Mouse (Mus musculus): ENCODE data around the gene Dscaml1. TPM values are rescaled to one million over a fixed set of nuclear protein-coding genes. Genes with fewer than 3 reads are reported as not detected.

The Dscaml1 gene
- total and polyA plus RNA-seq, 3 experiments: not detected

GRCm38 (mm10) chr9:45470746-45471471 lies 44.5 kb downstream of the Dscaml1 start:
- Histone ChIP-seq H3K79me2 (ENCODE audit: control insufficient read depth, insufficient read depth, low read length, poor library complexity) (no peaks in the 10 kb centered on the region), H3K9ac (ENCODE audit: control insufficient read depth, low read depth, low read length, poor library complexity, severe bottlenecking) (no peak overlapping the region), H3K4me1 (ENCODE audit: control insufficient read depth in 1 of 2, insufficient read depth in 2 of 2, low read length in 2 of 2) (no peaks in the 10 kb centered on the region), H3K27ac (ENCODE audit: control insufficient read depth, low read depth, low read length) (no peak overlapping the region), H3K4me3 (ENCODE audit: control insufficient read depth in 1 of 2, insufficient read depth in 1 of 2, low read depth in 2 of 2, low read length in 2 of 2) (no peak overlapping the region), H3K9me3 (replicated peaks; ENCODE audit: insufficient read depth, low read length) (no peaks in the 10 kb centered on the region), H3K27me3 (ENCODE audit: control insufficient read depth in 1 of 2, insufficient read depth in 2 of 2, low read length in 2 of 2) (peaks cover 0 to 2% of the 10 kb centered on the region in 2 experiments; a peak in 1 of 4 replicates), H3K36me3 (ENCODE audit: control insufficient read depth in 1 of 2, insufficient read depth in 2 of 2, low read length in 2 of 2) (no peaks in the 10 kb centered on the region)
- no peak for DNase-seq (ENCODE audit: low read depth, low spot score)
- no peak for TF ChIP-seq RCOR1 (IDR thresholded peaks at IDR 0.05; ENCODE audit: low read depth, low read length)
- TF ChIP-seq POLR2A (IDR thresholded peaks at IDR 0.05; ENCODE audit: control insufficient read depth in 1 of 2, insufficient read depth in 1 of 2, low read depth in 1 of 2, low read length in 2 of 2, poor library complexity in 1 of 2): no peak
- no peak for TF ChIP-seq SIN3A (IDR thresholded peaks at IDR 0.05; ENCODE audit: low read length)
- TF ChIP-seq GABPA (IDR thresholded peaks at IDR 0.05; ENCODE audit: low read depth, low read length): no peak
- TF ChIP-seq MAFK (IDR thresholded peaks at IDR 0.05; ENCODE audit: borderline replicate concordance, low read depth, low read length): no peak
- no peak for TF ChIP-seq ZNF384 (IDR thresholded peaks at IDR 0.05; ENCODE audit: low read depth, low read length)
- no peak for TF ChIP-seq MXI1 (IDR thresholded peaks at IDR 0.05; ENCODE audit: low read depth, low read length)
- no peak for TF ChIP-seq CHD1 (IDR thresholded peaks at IDR 0.05; ENCODE audit: low read depth, low read length)
- no peak for TF ChIP-seq TBP (IDR thresholded peaks at IDR 0.05; ENCODE audit: low read depth, low read length)
- TF ChIP-seq ETS1 (IDR thresholded peaks at IDR 0.05; ENCODE audit: low read depth, low read length): no peak
- no peak for TF ChIP-seq EP300 (IDR thresholded peaks at IDR 0.05; ENCODE audit: low read depth in 1 of 2, low read length in 2 of 2)
- no peak for TF ChIP-seq ELF1 (IDR thresholded peaks at IDR 0.05; ENCODE audit: low read depth, low read length)
- no peak for TF ChIP-seq MAX (IDR thresholded peaks at IDR 0.05; ENCODE audit: low read length)
- no peak for TF ChIP-seq NELFE (IDR thresholded peaks at IDR 0.05; ENCODE audit: low read depth, low read length)

GRCm38 (mm10) chr9:45471691-45472090 lies 45.3 kb downstream of the Dscaml1 start:
- DNase-seq (ENCODE audit: low read depth, low spot score): no peak
- H3K4me1 ChIP-seq (ENCODE audit: control insufficient read depth in 1 of 2, insufficient read depth in 2 of 2, low read length in 2 of 2): no peaks in the 10 kb centered on the region
- H3K36me3 ChIP-seq (ENCODE audit: control insufficient read depth in 1 of 2, insufficient read depth in 2 of 2, low read length in 2 of 2): no peaks in the 10 kb centered on the region
- no peak overlapping the region for H3K9ac ChIP-seq (ENCODE audit: control insufficient read depth, low read depth, low read length, poor library complexity, severe bottlenecking)
- H3K27ac ChIP-seq (ENCODE audit: control insufficient read depth, low read depth, low read length): no peak overlapping the region
- H3K4me3 ChIP-seq (ENCODE audit: control insufficient read depth in 1 of 2, insufficient read depth in 1 of 2, low read depth in 2 of 2, low read length in 2 of 2): no peak overlapping the region
- H3K27me3 ChIP-seq (ENCODE audit: control insufficient read depth in 1 of 2, insufficient read depth in 2 of 2, low read length in 2 of 2): no peaks in the 10 kb centered on the region; a peak in 1 of 4 replicates
- TF ChIP-seq POLR2A (IDR thresholded peaks at IDR 0.05; ENCODE audit: control insufficient read depth in 1 of 2, insufficient read depth in 1 of 2, low read depth in 1 of 2, low read length in 2 of 2, poor library complexity in 1 of 2): no peak
- TF ChIP-seq MAX (IDR thresholded peaks at IDR 0.05; ENCODE audit: low read length): no peak
- no peak for TF ChIP-seq BHLHE40 (IDR thresholded peaks at IDR 0.05; ENCODE audit: borderline replicate concordance, low read depth, low read length)
- no peak for TF ChIP-seq RAD21 (IDR thresholded peaks at IDR 0.05; ENCODE audit: low read depth, low read length)
- TF ChIP-seq GABPA (IDR thresholded peaks at IDR 0.05; ENCODE audit: low read depth, low read length): no peak
- no peak for TF ChIP-seq TAL1 (IDR thresholded peaks at IDR 0.05; ENCODE audit: low read length)
- no peak for TF ChIP-seq E2F4 (IDR thresholded peaks at IDR 0.05; ENCODE audit: borderline replicate concordance, low read depth, low read length)
- TF ChIP-seq NRF1 (IDR thresholded peaks at IDR 0.05; ENCODE audit: insufficient read depth, low read depth, low read length, poor library complexity, severe bottlenecking): no peak
- TF ChIP-seq MEF2A (IDR thresholded peaks at IDR 0.05; ENCODE audit: extremely low read depth, insufficient replicate concordance, low read depth, low read length, poor library complexity, severe bottlenecking): no peak
- no peak for TF ChIP-seq CHD2 (IDR thresholded peaks at IDR 0.05; ENCODE audit: low read length)
- TF ChIP-seq UBTF (IDR thresholded peaks at IDR 0.05; ENCODE audit: borderline replicate concordance, insufficient read depth, low read depth, low read length): no peak
- TF ChIP-seq GATA1 (IDR thresholded peaks at IDR 0.05; ENCODE audit: low read depth, low read length): no peak
- TF ChIP-seq JUND (IDR thresholded peaks at IDR 0.05; ENCODE audit: low read depth, low read length): no peak
- no peak for TF ChIP-seq ZKSCAN1 (IDR thresholded peaks at IDR 0.05; ENCODE audit: low read depth, low read length)
- no peak for TF ChIP-seq ZMIZ1 (IDR thresholded peaks at IDR 0.05; ENCODE audit: low read depth, low read length)
- no peak for TF ChIP-seq ZNF384 (IDR thresholded peaks at IDR 0.05; ENCODE audit: low read depth, low read length)
- no peak for TF ChIP-seq CTCF (IDR thresholded peaks at IDR 0.05 in 2 of 3, conservative IDR thresholded peaks at IDR 0.05 in 1 of 3; ENCODE audit: control insufficient read depth in 1 of 3, insufficient read depth in 1 of 3, low read depth in 2 of 3, low read length in 3 of 3, poor library complexity in 1 of 3, severe bottlenecking in 1 of 3)
- TF ChIP-seq SIN3A (IDR thresholded peaks at IDR 0.05; ENCODE audit: low read length): no peak
- TF ChIP-seq USF1 (IDR thresholded peaks at IDR 0.05; ENCODE audit: low read depth, low read length): no peak
- no peak for TF ChIP-seq ETS1 (IDR thresholded peaks at IDR 0.05; ENCODE audit: low read depth, low read length)
- H3K79me2 ChIP-seq (ENCODE audit: control insufficient read depth, insufficient read depth, low read length, poor library complexity): no peaks in the 10 kb centered on the region
- no peaks in the 10 kb centered on the region for H3K9me3 ChIP-seq (replicated peaks; ENCODE audit: insufficient read depth, low read length)
